Mouse (Mus musculus) WW6 (cell line): ENCODE data around the gene Dop1b.
A peak's percentile ranks its signal among the peaks of the same experiment; 100 is the strongest.

Experiments
- DNase-seq: peaks from one replicate; pipeline ENCODE4 v3.0.0-alpha.2; 2013; ENCODE audit warnings: low read depth, low spot score

The Dop1b gene

DNA sequence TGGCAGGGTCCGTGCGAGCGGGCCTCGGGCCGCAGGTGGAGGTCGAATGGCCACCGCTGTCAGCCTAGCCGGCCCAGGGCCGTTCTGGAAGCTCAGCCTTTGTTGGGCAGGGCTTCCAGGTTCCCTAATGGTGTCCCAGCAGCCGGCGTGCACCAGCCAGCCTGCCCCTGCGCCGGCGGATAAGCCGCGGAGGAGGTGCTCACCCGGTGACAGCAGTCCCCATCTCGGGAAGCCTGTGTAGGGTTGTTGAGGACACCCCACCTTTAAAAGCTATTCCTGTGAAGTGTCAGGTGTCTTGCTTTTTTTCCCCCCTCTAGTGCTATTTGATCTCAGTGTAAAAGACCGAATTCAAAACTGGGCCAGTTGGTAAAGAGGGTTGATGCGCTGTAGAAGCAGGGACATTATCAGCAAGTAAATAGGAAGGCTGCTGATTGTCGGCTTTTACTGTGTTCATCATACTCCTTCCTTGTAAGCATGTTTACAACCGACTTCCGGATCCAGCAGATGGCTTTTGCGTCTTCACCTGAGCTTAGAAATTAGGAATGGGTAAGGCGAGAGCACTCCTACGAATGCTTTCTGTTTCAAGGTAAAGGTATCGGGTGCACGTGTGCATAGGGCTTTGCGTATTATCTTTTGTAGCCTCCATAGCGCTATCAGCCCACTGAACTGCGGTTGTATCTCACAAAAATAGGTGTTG lies 633 bp downstream of the Dop1b start:
- no peak for DNase-seq

DNA sequence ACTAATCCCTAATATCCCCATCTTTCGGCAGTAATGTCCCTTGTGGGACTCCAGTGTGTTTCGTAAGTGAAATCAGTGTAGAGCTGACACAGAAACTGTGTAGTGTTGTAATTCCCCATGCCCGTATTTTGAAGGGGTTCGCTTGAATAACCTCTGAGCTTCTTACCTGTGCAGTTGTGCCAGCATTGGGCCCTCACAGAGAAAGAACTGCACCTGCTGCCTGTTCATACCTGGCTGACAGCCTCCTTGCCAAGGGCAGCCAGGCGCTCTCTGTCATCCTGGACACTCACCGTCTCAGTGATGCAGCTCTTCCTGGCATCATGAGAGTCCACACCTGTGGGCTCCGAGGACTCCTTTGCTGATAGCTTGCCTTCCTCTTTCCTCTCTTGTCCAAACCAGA lies 1.3 kb downstream of the Dop1b start:
- DNase-seq, result no peak

DNA sequence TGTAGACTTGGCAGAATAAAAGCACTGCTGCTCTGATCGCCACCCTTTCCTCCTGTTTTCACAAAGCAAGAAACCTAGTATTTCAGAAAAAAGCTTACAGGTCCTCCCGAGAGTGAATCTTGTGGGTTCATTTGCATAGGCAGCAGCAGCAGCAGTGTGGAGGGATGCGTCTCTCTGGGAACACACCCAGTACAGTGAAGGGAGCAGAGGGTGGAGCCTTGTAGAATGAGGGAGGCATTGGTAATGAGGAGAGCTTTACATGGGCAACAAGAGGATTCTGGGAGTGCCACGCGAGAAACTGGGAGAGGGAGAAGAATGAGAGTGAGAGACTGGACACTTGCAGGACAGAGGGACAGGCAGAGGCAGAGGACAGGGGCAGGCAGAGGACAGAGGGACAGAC lies 2.7 kb downstream of the Dop1b start:
- DNase-seq, result peak; percentile 14

DNA sequence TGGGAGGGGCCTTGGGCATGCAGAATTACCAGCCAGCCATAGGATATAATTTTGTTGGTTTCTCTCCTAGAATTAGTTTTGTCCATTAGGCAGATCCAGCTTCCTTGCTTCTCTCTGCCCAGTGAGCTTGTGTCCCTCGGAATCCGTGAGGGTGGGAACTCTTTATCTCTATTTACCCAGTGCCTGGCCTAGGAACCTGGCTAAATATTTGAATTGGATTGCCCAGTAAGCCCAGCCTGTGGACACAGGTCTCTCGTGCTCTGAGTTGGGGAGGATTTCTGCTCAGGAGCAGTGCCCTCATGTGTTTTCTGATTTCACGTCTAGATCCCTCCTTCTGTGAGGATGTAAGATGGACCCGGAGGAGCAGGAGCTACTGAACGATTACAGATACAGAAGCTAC lies 4.1 kb downstream of the Dop1b start:
- DNase-seq, result no peak

DNA sequence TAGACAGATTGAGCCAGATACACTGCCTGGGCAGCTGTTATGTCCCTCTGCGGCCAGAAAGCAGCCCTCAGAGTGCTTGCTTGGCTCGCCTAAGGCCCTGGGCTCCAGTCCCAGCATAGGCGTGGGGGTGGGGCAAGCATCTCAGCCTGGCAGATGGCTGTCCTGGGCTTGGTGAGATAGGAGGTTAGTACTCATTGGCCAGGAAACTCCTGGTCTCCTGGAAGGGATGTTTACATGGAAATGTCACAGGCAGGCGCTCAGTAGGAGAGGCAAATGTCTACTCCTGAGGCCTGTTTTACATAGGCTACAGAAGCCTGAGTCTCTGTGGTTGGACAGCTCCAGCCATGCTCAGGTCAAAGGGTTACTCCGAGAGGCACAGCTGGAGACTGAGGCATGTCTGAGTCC lies 5.6 kb downstream of the Dop1b start:
- DNase-seq, result peak; percentile 26

DNA sequence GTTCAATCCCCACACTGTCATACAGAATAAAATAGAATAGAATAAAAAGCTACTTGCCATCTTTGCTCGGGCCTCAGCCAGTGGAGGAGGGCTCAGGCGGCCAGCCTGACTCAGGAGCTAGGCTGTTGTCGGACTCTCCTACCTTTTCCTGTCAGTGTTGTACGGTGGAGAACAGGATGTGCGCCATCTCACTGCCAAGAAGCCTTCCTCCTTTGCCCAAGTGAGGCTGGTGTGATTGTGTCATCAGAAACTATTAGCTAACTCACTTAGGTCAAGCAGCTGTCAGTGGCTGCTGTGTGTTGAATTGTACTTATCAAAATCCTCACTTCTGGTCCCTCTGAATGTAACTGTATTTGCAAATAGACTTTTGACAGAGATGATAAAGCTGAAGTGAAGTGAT lies 10.1 kb downstream of the Dop1b start:
- DNase-seq, result no peak

DNA sequence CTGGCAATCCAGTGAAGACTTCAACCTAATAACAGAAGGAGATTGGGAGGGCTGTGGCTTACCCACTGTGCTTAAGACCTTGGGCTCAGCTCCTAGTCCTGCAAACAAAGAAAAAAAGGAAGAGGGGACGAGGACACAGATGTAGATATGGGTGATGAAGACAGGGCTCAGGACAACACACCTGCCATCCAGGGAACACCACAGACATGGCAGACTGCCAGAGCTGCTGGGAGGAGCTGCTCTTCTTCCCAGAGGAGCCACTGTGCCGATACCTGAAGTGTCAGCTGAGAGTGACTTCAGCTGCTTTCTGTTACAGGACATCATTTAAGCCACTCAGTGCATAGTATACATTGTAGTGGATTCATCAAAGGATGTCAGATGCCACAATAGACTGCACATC lies 10.8 kb downstream of the Dop1b start:
- DNase-seq, result no peak

DNA sequence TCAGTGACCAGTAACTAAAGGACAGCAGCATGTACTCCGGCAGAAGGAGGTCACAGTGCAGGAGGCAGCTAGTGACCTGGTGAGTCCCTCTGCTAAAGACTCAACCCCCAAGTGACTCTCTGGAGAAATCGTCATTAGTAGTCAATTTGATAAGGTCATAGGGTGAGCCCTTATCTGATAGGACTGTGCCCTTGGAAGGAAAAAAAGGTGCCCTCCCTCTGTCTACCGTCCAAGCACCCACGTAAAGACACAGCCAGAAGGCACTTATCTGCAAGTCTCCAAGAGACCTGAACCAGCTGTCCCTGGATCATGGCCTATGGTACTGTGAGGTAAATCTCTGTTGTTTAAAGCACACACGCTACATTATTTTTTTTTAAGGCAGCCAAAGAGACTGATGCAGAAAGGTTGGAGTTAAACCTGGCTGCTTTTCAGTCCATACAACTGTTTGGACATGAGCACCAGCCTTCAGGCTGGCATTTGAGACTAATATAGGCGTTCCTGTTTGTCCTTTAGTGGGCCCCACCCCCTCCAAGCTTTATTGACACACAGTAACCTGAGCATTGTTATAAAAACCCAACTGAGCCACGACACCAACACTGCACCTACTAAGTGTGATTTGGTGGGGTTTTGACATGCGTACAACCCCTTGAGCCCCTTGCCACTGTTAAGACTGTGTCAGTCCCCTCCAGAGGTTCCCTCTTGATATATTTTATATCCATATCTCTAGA lies 13.9 kb downstream of the Dop1b start:
- DNase-seq, result no peak

DNA sequence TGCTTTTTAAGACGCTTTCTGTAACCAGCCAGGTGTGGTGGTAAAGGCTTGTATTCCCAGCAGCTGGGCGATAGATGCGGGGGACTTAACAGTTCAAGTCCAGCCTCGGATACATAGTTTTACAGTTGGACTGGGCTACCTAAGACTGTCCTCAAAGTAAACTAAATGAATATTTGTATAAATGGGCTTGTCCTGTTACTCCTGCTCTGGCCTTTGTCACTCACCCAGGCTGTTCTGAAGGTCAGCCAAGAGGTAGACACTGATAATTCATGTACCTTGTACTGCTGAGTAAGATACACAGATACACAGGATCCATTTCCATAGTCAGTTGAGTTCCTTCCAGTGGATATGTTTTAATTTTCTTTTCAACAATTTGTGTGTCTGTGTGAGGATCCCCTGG lies 14.5 kb downstream of the Dop1b start:
- DNase-seq, result no peak

DNA sequence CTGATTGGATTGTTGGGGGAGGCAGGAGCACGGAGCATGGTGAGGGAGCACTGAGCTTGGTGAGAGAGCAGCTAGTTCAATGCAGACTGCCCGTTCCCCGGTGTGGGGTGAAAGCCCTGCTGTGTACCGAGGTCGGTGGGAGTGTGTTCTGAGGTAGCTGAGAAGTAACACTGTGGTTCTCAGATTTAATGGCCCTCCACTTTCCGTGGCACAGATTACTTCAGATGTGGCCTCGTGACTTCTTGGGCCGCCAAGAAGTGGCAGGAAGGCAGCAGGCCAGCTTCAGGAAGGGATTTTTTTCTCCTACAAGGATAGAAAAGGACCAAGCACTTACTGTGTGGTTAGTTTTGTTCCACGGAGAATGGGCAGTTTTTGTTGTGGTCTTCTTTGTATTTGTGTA lies 17.0 kb downstream of the Dop1b start:
- DNase-seq, result no peak

DNA sequence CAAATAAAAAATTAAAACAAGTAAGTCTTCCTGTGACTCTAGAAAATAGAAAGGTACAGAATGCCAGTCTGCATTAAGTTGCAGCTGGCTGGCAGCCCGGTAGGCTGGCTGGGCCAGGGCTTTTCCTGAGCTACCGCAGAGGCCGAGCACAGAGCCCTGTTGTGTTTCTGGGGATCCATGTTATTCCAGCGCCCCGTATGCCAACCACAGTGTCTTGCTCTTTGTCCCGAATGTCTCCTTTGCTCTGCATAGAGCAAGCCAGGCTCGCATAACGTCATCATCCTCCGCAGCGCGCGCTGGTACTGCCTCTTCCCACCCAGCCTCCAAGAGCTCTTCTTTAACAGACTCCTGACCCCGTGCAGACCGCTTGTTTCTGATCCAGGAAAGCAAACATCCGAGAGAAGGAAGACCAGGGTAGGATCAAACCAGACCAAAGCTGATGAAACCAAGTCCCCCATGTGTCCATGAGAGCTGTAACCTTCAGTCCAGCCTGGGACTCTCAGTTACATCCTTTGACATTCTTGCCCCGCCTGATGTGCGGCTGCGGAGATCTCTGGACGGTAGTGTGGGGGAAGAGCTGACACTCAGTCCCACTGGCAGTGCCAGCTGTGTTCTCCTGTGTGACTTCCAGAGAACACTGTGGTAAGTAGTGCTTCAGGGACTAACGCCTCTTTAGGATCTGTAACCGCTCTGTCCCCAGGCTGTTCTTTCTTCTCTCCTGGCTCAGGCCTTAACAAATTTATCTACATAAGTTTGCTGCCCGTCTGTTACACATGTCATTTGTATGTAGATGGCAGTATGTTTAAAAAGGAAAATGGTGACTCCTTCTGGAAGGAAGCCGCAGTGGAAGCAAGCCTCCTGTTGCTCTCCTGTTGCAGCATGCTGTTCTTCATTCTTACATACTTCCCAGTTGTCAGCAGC lies 18.4 kb downstream of the Dop1b start:
- no peak for DNase-seq

DNA sequence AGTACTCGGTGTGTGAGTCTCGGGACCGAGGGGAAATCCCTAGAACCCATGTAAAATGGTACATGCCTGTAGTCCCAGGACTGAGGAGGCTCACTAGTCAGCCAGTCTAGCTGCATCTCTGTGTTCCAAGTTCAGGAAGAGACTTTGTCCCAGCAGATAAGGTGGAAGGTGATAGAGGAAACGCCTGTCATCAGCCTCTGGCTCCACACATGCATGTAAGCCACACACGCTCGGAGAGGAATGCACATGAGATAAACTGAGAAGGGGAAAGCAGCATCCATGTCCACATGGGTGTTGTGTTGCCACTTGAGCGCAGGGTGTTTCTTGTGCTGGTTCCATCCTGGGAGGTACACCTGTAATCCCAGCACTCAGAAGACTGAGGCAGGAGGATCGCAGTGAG lies 19.6 kb downstream of the Dop1b start:
- no peak for DNase-seq

DNA sequence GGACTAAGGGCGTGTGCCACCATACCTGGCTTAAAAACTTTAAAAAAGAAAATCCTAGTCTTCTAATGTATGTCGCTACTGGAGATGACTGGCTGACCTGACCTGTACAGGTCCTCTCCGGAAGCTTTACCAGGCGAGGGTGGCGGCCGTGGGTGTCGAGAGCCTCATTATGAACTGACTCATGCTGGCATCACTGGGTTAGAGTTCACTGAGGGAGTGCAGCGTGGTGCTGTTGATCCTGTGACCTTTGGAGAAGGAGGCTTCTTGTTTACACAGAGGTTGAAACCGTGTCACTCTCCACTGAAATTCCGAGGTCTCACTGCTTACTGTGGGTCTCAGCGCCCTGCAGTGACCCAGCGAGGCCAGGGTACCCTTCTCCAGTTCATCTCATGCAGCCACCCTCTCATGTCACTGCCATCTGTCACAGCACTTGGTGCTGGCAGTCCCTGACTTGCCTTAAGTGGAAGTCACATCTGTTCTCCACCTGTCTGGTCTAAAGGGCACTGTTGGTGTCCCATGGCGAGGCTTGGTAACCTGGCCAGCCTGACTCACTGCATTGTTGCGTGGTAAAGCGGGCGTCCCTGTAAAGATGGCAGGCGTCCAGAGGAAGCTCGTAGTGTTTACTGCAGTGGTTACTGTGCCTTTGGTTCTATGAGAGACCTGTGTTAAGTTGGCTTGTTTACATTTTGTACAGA lies 21.3 kb downstream of the Dop1b start:
- DNase-seq, result no peak

DNA sequence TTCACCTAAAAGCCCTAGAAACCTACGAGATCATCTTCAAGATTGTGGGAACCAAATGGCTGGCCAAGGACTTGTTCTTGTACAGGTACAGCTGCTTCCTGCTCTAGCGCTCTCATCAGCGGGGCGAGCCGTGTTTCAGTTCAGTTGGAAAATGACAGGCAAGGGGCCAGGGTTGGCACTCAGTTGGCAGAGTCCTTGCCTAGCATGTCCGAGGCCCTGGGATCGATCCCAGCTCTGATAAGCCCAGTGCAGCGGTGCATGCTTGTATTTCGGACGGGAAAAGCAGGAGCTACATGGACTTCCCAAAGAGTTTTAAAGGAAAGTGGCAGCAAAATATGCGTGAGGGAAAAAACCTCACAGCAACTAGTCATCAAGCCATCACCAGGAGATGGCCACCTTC lies 27.5 kb downstream of the Dop1b start:
- DNase-seq, result no peak

DNA sequence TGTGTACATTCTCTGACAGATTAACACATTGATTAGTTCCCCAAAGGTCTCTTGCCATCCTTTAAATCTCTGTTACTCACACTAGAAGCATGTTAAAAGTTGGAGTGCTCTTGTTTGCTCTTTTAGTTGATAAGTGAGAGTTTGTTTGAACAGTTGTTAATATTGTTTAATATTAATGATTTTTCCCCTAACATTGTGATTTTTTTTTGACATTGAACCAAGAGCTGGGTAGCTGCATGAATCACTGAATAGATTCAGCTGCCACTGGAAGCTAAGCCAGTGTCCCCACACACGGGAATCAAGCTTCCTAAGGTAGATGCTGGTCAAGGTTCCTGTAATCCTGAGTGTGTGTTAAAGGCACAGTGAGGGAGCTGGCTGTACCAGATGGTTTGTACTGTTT lies 31.2 kb downstream of the Dop1b start:
- no peak for DNase-seq

DNA sequence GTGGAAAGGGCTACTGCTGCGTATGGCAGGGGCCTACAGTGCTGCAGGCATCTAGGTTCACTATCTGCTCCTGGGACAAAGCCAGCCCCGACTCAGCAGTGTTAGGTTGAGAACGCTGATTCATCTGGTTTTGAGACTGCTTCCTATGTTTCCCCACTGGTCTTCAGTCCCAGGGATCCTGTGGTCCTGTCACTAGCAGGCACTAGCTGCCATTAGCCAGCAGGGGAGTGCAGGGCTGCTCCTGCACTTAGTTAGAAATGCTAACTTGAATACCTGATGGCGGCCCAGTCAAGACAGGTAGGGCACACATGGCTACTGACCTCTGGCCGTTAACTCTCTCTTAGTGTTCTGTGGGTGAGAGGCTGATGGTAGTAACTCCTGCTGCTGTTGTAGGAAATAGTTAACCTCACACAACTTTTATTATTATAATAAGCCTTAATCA lies 32.4 kb downstream of the Dop1b start:
- DNase-seq, result no peak

DNA sequence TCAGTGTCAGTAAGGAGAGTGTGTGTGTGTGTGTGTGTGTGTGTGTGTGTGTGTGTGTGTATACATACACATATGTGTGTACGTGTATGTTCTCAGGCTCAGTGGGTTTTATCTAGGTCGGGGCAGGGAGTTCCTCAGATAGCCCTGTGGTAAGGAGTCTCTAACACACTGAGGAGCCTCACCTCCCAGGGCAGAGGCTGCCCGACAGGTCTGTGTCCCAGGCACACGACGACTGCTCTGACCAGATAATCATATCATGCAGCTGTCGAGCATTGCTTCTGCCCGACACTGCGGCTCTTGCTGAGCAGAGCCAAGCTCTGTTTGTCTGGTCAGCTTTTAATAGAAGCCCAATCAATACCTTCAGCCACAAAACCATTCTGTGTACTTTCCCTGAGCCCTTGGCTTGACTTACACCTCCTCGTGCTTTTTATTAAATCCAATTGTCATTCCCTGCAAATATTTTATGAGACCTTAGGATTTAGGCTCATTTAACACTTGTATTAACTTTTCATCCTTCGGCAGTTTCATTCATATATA lies 33.2 kb downstream of the Dop1b start:
- DNase-seq, result no peak

DNA sequence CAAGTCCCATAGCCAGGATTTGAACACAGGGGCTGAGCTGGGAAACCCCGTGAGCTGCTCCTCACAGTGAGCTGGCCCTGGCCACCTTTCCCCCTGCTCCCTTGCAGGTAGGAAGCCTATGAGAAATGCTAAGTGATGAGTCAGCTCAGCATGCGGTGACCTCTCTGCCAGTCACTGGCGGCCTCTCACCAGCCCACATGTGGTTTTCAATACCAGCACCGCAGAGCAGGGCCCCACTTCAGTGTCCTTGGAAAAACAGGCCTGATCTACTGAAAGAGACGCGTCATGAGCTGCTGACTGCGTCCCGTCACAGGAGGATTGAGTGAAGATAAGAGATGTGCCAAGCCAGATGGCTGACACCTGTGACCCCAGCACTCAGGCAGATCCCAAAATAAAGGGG lies 34.7 kb downstream of the Dop1b start:
- no peak for DNase-seq

DNA sequence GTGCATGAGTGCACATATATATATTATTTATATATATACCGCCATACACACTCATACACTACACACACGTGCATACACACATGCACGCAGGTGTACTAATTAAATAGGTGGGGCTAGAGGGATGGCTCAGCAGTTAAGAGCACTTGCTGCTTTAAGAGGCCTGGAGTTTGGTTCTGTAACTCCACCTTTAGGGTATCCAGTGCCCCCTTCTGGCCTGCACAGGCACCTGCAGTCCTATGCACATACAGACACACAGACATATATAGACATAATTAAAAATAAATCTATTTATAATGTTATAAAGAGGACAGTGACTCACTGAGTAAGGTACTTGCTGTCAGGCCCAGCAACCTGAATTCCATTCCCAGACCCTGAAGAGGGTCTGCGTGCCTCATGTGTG lies 35.3 kb downstream of the Dop1b start:
- no peak for DNase-seq

DNA sequence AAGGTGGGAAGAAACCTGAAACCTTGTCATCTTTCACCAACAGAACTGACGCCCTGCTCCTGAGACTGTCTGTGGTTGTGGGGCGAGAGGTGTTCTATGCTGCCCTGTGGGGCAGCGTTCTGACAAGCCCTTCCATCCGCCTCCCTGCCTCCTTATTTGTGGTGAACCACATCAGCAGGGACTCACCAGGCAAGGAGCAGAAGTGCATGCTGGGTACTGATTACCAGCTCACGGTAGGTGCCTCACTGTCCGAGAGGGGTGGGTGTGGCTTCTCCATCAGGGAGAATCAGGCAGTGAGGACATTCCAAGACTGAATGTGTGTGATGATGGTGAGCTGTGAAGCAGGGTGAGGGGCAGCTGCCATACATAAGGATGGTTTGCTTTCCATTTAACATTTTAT lies 35.7 kb downstream of the Dop1b start:
- DNase-seq, result no peak

DNA sequence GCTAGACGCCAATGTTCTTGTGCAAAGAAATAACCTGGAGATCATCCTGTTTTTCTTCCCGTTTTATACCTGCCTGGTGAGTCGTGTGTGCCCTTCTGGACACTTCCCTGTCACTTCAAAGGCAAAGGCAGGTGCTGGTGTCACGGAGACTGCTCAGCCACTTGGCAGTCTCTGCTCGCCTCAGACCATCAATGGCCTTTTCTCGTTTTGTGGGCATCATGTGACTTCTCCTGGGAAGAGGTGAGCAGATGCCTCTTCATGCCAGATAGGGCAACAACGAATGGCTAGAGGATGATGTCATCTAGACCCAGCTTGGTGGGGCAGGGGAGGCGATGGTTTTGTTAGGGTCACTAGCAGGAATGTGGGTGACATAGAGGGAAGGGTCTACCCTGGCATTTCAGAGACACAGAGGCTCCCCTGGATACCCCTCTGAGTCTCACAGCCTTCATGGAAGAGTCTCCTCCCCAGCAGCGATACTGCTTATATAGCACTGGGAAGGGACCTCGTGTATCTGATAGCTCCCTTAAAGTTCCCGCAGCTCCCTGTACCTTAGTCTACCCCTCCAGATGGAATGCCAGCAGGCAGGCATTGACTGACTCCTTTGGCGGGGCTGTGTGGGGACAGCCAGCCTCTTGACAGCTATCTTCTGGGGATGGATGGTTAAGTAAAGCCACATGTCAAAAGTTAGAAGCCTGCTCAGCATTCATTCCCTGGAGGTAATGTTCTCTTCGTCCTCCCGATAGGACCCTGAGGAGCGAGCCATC lies 37.6 kb downstream of the Dop1b start:
- DNase-seq, result no peak
